Mouse (Mus musculus) Patski (cell line): ENCODE data around the gene Glis2. TPM values are rescaled to one million over a fixed set of nuclear protein-coding genes. Genes with fewer than 3 reads are reported as not detected.

Source experiments
- ATAC-seq: fragments of 100-300 bp; one replicate; pipeline ENCODE4 v1.8.0; 2021
- CTCF ChIA-PET: fragments of 350-600 bp; sonication (Branson Sonifier 250); formaldehyde crosslinking; loops from one replicate; lab custom pipeline; 2022; ENCODE audit warnings: inconsistent platforms; lab: Charles Lee
- POLR2A ChIA-PET: fragments of 350-600 bp; sonication (Branson Sonifier 250); formaldehyde crosslinking; loops from one replicate; lab custom pipeline; 2022; ENCODE audit warnings: antibody characterized with exemption, inconsistent platforms; lab: Charles Lee
- DNase-seq: peaks from one replicate; pipeline ENCODE4 v3.0.0-alpha.2; 2011; ENCODE audit warnings: low read depth, low spot score
- H3K27me3 ChIP-seq: fragments of 371-371 bp; one replicate; pipeline ENCODE4 v1.5.1; 2021
- CTCF ChIP-seq: fragments of 100-300 bp; IDR thresholded peaks from one replicate; pipeline ENCODE4 v1.5.1; 2021
- in situ Hi-C: fragments of 300-500 bp; cut with MboI; formaldehyde crosslinking; loops from 3 replicates; pipeline ENCODE4 v1.11.1; 2018; ENCODE audit warnings: low pct_unique_long_range_greater_than_20kb, mixed read lengths
- polyA plus RNA-seq: library from polyadenylated mRNA; unstranded; gene quantifications from one replicate; pipeline ENCODE4 v1.2.3, GENCODE M21; 2021

The Glis2 gene
- polyA plus RNA-seq, 1 experiment from 2014 or later = 87.1 TPM

DNA sequence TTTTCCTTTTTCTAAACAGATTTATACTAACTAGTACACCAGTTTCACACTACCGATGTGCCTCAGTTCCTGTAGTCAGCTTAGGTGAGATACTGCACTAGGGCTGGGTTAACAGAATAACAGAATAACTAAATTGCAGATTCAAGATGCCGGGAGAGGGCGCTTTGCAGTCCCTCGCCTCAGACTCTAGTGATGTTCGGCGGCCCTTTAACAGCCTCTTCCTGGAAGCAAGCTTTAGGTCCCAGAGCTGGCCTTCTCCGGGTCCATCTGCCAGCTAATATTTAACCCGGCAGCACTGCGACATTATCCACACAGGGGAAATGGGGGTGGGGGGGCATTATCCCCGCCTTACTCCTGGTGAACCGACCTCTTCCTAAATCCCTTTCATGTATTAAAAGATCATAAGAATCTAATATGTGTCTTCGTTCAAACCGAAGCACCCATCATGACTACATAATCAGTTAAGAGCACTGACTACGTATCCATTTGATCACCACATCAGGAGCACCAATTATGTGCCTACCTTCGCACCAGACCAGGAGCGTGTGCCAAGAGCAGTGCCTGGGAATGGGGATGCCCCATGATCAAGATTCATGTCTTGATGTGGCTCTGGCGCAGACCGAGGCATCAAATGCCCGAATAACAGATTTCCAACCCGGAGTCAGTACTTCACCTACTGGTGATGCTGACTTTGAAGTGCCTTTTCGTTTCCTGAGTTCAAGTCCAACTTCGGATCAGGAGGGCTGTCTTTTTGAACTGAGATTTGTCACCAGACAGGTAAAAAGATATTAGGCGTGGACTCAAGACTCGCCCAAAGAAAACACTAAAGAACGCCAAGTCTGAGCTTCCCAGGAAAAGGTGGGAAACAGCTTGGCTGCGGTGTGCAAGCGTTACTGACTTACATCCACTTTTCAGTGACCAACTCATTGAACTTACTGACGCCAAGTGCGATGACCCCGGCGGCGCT, 1.3 kb upstream of the Glis2 start:
- DNase-seq (no peak), ATAC-seq (no peak)
- CTCF ChIA-PET = interaction anchor here (0.9 to 6.8 kb wide), 14 partner anchors 8 to 74 kb away, joined by 3 to 94 read pairs (median 4); no protein-coding TSS in a partner anchor
- no peak for TF ChIP-seq CTCF
- H3K27me3 ChIP-seq = no peaks in the 10 kb centered on the region
- in situ Hi-C loops = no loop called here
- POLR2A ChIA-PET = interaction anchor here (1.1 to 5.6 kb wide), 2 partner anchors 10 to 13 kb away, joined by 3 to 34 read pairs; no protein-coding TSS in a partner anchor

DNA sequence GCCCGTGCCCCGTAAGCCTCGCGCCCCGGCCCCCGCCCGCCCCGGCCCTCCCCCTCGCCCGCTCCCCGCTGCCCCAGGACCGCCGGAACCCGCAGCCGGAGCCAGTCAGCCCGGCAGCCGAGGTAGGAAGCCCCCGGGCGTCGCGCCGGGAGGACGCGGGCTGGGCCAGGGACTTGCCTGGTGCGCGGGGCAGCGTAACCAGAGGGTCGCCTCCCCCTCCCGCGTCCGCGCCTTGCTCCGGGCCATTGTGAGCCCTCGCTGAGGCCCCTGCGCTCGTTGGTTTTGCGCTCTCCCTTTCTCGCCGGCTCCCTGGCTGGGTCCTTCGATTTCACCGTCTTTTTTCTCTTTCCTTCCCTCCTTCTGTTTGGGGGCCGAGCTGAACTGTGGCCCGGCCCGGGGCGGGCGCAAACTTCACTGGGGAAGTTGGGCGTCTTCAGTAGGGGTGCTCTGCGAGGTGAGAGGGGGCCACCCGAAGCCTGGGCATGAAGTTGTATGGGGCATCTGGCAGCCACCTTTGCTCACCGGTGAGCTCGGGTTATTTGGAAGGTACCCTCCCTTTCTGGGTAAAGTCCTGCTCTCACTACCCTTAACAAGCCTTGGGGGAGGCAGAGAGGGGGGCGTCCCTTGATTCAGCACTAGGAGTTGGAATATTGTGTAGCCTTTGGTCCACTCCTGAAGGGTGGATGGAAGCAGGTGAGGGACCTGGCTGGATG, 457 bp downstream of the Glis2 start:
- in situ Hi-C loops = no loop called here
- H3K27me3 ChIP-seq = no peaks in the 10 kb centered on the region
- ATAC-seq = peak; percentile 2
- TF ChIP-seq CTCF = no peak
- DNase-seq = no peak
- CTCF ChIA-PET = interaction anchor here (1.7 to 6.8 kb wide), 2 partner anchors 13 to 279 kb away, joined by 3 to 94 read pairs; no protein-coding TSS in a partner anchor
- POLR2A ChIA-PET = interaction anchor here (5.6 kb wide), 1 partner anchor 11 kb away, joined by 34 read pairs; no protein-coding TSS in a partner anchor

DNA sequence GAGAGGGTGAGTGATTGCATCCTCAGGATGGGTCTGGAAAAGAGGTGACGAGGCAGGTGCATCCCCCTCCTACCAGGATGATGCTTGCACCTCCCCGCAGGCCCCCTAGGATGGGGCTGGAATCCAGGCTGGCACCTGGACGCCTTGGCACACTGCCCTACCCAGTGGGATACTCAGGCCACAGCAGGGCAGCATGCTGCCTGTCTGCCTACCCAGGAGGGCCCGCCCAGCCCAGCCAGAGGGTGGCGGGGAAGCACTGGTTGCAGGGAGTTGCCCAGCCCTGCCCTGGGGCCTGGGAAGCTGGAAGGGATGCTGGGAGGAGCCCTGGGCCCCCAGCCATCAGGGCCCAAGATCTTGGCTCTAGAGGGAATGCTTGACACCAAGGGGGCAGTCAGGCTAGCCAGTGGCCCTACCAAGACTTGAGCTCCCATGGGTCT, 1.0 kb downstream of the Glis2 start:
- in situ Hi-C loops = no loop called here
- ChIA-PET CTCF (interaction anchor here (1.7 to 6.8 kb wide), 3 partner anchors 12 to 280 kb away, joined by 3 to 94 read pairs (median 4); no protein-coding TSS in a partner anchor), POLR2A (interaction anchor here (5.6 kb wide), 1 partner anchor 11 kb away, joined by 34 read pairs; no protein-coding TSS in a partner anchor)
- TF ChIP-seq CTCF = no peak
- ATAC-seq (peak; percentile 38), DNase-seq (no peak)
- H3K27me3 ChIP-seq = no peaks in the 10 kb centered on the region

DNA sequence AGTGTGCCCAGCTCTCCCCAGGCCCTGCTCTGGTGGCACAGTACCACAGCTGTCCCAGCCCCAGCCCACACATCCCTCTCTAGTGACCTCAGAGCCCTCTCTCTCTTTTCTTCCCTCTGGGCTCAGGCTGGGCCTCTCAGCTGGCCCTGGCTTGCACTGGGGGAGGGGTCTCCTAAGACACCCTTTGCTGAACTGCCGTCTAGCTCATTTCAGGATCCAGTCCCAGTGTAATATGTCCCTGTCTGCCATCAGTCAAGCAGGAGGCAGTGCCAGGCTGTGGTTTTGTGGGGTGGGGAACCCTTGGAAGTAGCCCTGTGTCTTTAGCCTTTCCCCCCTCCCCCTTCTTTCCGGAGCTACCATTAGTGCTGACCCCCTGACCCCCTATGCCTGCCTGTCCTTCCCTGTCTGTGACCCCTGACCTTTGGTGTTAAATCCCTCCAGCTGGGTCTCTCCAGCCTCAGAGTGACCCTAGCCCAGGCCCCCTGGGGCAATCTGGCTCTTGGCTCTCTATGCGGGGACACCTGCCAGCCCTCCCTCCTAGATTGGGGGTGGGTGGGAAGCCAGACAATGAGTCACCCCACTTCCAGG, 1.7 kb downstream of the Glis2 start:
- in situ Hi-C loops = no loop called here
- ATAC-seq (no peak), DNase-seq (no peak)
- H3K27me3 ChIP-seq = no peaks in the 10 kb centered on the region
- no peak for TF ChIP-seq CTCF
- ChIA-PET CTCF (interaction anchor here (1.7 to 6.8 kb wide), 3 partner anchors 11 to 281 kb away, joined by 3 to 94 read pairs (median 4); no protein-coding TSS in a partner anchor), POLR2A (interaction anchor here (0.9 to 5.6 kb wide), 2 partner anchors 10 to 37 kb away, joined by 3 to 34 read pairs; partner anchors contain the start of gene Tfap4)

DNA sequence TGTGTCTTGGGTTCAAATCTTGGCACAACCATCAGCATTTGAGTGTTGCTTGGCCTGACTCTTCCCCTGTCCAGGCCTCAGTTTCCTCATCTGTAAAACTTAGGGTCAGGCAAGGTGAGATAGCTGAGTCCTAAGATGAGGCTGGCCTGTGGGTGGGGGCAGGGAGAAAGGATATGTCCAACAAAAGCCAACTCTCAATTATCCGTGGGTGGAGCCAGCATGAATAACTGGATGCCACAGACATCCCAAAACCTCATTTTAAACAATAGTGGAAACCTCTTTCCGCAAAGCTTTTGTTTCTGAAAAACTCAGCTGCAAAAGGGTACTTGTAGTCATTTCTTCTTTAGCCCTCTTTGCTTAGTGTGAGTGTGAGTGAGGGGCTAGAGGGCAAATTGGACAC, 2.3 kb downstream of the Glis2 start:
- CTCF ChIA-PET = interaction anchor here (1.7 to 6.8 kb wide), 3 partner anchors 11 to 281 kb away, joined by 3 to 94 read pairs (median 4); no protein-coding TSS in a partner anchor
- in situ Hi-C loops = no loop called here
- H3K27me3 ChIP-seq = no peaks in the 10 kb centered on the region
- no peak for ATAC-seq
- DNase-seq = no peak
- no peak for TF ChIP-seq CTCF
- POLR2A ChIA-PET = interaction anchor here (0.9 to 5.6 kb wide), 2 partner anchors 10 to 37 kb away, joined by 3 to 34 read pairs; partner anchors contain the start of gene Tfap4

DNA sequence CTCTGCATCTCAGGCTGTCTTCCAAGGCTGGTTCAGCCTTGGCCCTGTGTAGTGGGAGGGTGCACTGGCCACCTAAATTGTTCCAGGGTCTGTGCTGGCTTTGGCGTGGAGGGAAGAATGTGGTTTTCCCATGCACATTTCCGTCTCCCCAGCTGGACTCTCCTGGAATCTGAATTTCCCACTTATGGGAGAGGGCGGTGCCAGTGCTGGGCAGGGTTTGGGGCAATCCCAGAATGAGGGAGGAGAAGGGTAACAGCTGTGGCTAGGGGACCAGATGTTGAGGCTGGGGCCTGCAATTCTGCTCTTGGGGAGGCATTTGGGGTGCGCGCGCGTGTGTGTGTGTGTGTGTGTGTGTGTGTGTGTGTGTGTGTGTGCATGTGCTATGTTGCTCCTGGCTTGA, 2.8 kb downstream of the Glis2 start:
- no peaks in the 10 kb centered on the region for H3K27me3 ChIP-seq
- no peak for DNase-seq
- TF ChIP-seq CTCF = no peak
- ChIA-PET POLR2A (interaction anchor here (0.9 to 5.6 kb wide), 2 partner anchors 9 to 38 kb away, joined by 3 to 34 read pairs; partner anchors contain the start of gene Tfap4), CTCF (interaction anchor here (1.7 to 6.8 kb wide), 2 partner anchors 10 to 20 kb away, joined by 4 to 94 read pairs; no protein-coding TSS in a partner anchor)
- in situ Hi-C loops = no loop called here
- no peak for ATAC-seq

DNA sequence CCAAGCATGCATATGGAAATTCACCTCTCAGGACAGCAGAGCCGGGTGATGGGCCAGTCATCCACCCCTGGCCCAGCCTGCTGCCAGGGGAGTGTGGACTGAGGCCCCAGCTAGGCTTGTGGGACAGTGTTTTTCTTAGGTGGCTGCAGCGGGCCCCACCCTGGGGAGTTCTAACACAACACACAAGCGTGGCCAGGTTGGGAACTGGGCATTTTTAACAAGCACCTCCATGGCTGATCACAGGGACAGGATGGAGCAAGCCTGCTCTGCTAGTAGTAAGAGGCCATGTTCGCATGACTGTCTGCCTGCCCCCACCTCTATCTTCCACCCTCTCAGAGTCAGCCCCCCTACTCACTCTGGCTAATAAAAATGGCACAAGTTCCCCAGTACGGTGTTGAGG, 3.5 kb downstream of the Glis2 start:
- H3K27me3 ChIP-seq = no peaks in the 10 kb centered on the region
- ATAC-seq (no peak), DNase-seq (no peak)
- CTCF ChIA-PET = interaction anchor here (6.8 kb wide), 1 partner anchor 10 kb away, joined by 94 read pairs; no protein-coding TSS in a partner anchor
- no peak for TF ChIP-seq CTCF
- in situ Hi-C loops = no loop called here
- POLR2A ChIA-PET = no interaction called here

DNA sequence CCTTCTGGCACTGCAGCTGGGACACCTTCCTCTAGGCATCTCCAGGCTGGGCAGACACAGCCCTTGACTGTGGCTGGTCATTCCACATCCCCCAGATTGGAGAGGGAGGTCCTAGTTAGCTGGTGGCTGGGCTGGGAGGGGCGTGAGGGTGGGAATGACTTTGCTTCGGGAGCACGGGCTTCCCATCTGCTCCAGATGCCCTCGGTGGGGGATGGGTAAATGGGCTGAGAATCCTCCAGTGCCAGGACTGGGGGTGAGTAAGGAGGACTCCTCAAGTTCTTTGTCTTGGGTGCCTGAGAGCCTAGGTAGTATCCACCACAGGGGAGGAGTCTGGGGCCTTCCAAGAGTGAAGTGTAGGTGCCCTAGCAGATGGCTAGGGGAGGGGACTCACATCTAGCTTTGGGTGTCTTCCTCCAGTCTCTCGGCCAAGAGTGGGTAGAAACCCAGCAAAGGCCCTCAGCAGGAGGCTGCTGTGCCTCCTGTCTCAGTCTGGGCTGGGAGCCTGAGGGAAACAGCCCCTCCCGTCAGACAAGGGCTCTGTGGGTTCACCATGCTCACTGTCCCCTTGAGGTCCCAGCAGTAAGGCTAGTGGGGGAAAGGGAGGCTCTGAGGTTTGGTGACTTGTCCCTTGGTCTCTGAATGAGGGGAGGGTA, 4.5 kb downstream of the Glis2 start:
- no peak for TF ChIP-seq CTCF
- ATAC-seq (no peak), DNase-seq (no peak)

DNA sequence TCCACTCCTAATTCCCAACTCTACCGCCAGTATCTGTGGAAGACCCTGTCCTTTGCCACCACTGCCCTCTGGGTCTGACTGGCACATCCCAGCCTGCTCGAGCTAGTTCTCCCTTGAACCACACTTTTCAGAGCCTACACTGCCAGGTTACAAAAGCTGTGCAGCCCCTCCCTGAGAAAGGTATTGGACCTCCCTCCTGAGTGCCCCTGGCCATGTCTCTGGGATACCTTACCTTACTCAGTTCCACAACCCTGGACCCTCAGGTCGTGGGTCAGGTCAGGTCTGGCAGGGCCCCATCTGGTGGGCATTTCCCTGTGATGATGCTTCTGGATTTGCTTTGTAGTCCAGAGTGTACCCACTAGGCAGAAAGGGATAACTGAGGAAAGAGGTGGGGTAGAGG, 5.1 kb downstream of the Glis2 start:
- no peaks in the 10 kb centered on the region for H3K27me3 ChIP-seq
- POLR2A ChIA-PET = interaction anchor here (1.2 kb wide), 1 partner anchor 40 kb away, joined by 7 read pairs; the partner anchor contains the start of gene Tfap4
- ATAC-seq = no peak
- no peak for DNase-seq
- in situ Hi-C loops = no loop called here
- no peak for TF ChIP-seq CTCF
- CTCF ChIA-PET = interaction anchor here (1.4 kb wide), 1 partner anchor 13 kb away, joined by 3 read pairs; no protein-coding TSS in a partner anchor

More for the DNA sequence above, 4.5 kb downstream of the Glis2 start:
- in situ Hi-C loops = no loop called here
- no peaks in the 10 kb centered on the region for H3K27me3 ChIP-seq
- CTCF ChIA-PET = no interaction called here
- POLR2A ChIA-PET = no interaction called here
